Comparison of ENCODE assay signal across 13 mouse cellular contexts in the genomic region with DNA sequence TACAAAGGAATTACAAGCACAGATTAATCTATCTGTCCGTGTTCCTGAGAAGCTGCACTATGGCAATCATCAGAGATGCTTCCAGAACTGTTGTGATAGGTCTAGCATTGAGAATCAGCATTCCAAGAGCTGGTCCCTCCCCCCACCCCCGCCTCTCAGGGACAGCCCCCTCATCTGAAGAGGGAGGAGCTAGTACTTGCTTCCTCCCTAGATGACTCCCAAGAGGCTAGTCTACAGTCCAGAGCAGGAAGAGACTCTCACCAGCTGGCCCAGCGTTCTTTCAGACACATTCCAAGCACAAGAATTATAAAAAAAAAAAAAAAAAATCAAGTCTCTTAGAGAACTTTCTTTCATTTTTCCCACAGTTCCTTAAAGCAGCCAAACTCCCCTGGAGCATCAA. TPM values are rescaled to one million over a fixed set of nuclear protein-coding genes. Genes with fewer than 3 reads are reported as not detected.
DNase-seq lines count a peak whose midpoint lies in the region; ATAC-seq lines count a peak whose summit lies in the region.
"Had no signal": no experiment of that assay in that cellular context is flagged by ENCODE, and none has a peak within 500 bp of the region (broad histone marks: within the 10 kb centered on the region; RNA-seq: fewer than 3 reads in every experiment).

No protein-coding gene starts in this region.

- H3K36me3 ChIP-seq in heart, embryonic 12.5 days = no peaks in the 10 kb centered on the region
- no peaks in the 10 kb centered on the region for H3K36me3 ChIP-seq in stomach, embryonic 16.5 days (ENCODE audit: control insufficient read depth, insufficient read depth, low read length)
- no peaks in the 10 kb centered on the region for H3K36me3 ChIP-seq in midbrain, embryonic 15.5 days (replicated peaks)
- H3K36me3 ChIP-seq: embryonic facial prominence, embryonic 15.5 days had no signal

- peaks cover 13% of the 10 kb centered on the region for H3K4me1 ChIP-seq in heart, embryonic 12.5 days (replicated peaks)
- H3K4me1 ChIP-seq in stomach, embryonic 16.5 days (ENCODE audit: control insufficient read depth, insufficient read depth, low read length) = peaks cover 23% of the 10 kb centered on the region
- peaks cover 14% of the 10 kb centered on the region for H3K4me1 ChIP-seq in midbrain, embryonic 15.5 days

- H3K4me2 ChIP-seq in heart, embryonic 12.5 days = no peak overlapping the region
- H3K4me2 ChIP-seq in stomach, embryonic 16.5 days (ENCODE audit: low read depth, low read length) = peak overlapping the region; percentile 14; the same call in 1 of the 2 replicates
- H3K4me2 ChIP-seq in midbrain, embryonic 15.5 days = no peak overlapping the region
- H3K4me2 ChIP-seq: embryonic facial prominence, embryonic 15.5 days had no signal

- no peak overlapping the region for H3K9ac ChIP-seq in heart, embryonic 12.5 days
- no peak overlapping the region for H3K9ac ChIP-seq in stomach, embryonic 16.5 days (ENCODE audit: low read length)
- H3K9ac ChIP-seq in midbrain, embryonic 15.5 days = no peak overlapping the region
- H3K9ac ChIP-seq: embryonic facial prominence, embryonic 15.5 days; liver, postnatal 0 days had no signal

- H3K27ac ChIP-seq in heart, embryonic 12.5 days (ENCODE audit: poor library complexity, severe bottlenecking) = no peak overlapping the region
- peak overlapping the region; percentile 63 for H3K27ac ChIP-seq in stomach, embryonic 16.5 days (ENCODE audit: low read length)
- H3K27ac ChIP-seq in midbrain, embryonic 15.5 days = no peak overlapping the region

- no peak for ATAC-seq in heart, embryonic 12.5 days (ENCODE audit: insufficient number of reproducible peaks, low FRiP score)
- no peak for ATAC-seq in stomach, embryonic 16.5 days (ENCODE audit: insufficient read depth, low FRiP score)
- ATAC-seq in midbrain, embryonic 15.5 days (replicated peaks) = no peak
- ATAC-seq in granulocyte monocyte progenitor cell, adult 5-6 weeks (replicated peaks; ENCODE audit: poor library complexity, severe bottlenecking) = no peak

- no peak overlapping the region for H3K4me3 ChIP-seq in heart, embryonic 12.5 days
- no peak overlapping the region for H3K4me3 ChIP-seq in stomach, embryonic 16.5 days (replicated peaks; ENCODE audit: low read length)
- no peak overlapping the region for H3K4me3 ChIP-seq in midbrain, embryonic 15.5 days
- H3K4me3 ChIP-seq: embryonic facial prominence, embryonic 15.5 days had no signal

- WGBS in heart, embryonic 12.5 days = 30% methylated on average over 3 of the region's 3 CpGs
- 17% methylated on average over 3 of the region's 3 CpGs for WGBS in stomach, embryonic 16.5 days
- 35% methylated on average over 3 of the region's 3 CpGs for WGBS in midbrain, embryonic 15.5 days

- H3K27me3 ChIP-seq in heart, embryonic 12.5 days (replicated peaks) = no peaks in the 10 kb centered on the region
- no peaks in the 10 kb centered on the region for H3K27me3 ChIP-seq in stomach, embryonic 16.5 days (ENCODE audit: control insufficient read depth, insufficient read depth, low read length)
- H3K27me3 ChIP-seq in midbrain, embryonic 15.5 days (replicated peaks) = no peaks in the 10 kb centered on the region
- H3K27me3 ChIP-seq: embryonic facial prominence, embryonic 15.5 days had no signal

- H3K9me3 ChIP-seq in heart, embryonic 12.5 days (replicated peaks) = no peaks in the 10 kb centered on the region
- no peaks in the 10 kb centered on the region for H3K9me3 ChIP-seq in stomach, embryonic 16.5 days (replicated peaks; ENCODE audit: control insufficient read depth, low read length)
- H3K9me3 ChIP-seq in midbrain, embryonic 15.5 days = no peaks in the 10 kb centered on the region
- H3K9me3 ChIP-seq: embryonic facial prominence, embryonic 15.5 days had no signal

- peak; percentile 95 for DNase-seq in heart, adult 11 months
- peak; percentile 82 for DNase-seq in retina, postnatal 1 day
- DNase-seq in retina, embryonic 14.5 days (ENCODE audit: low spot score) = no peak
- peak; percentile 64 for DNase-seq in kidney, postnatal 10 days
- DNase-seq: thymus, adult 18-20 months had no signal

RNA-seq across cellular contexts. Expression of a gene that starts 5.2 kb away (rescaled TPM):
- polyA plus RNA-seq in heart, embryonic 12.5 days (2016; fragmentation: Nextera tagmentation; extraction: Ambion mirVana) = 0.18 and 0.33 TPM in 2 replicates
- 0.19 TPM in 1 of 2 replicates, not detected in the other for polyA plus RNA-seq in stomach, embryonic 16.5 days (2015; fragmentation: Nextera tagmentation; extraction: Ambion mirVana)
- not detected in 2 replicates for polyA plus RNA-seq in midbrain, embryonic 15.5 days (2015; fragmentation: Nextera tagmentation; extraction: Ambion mirVana)
- total RNA-seq in granulocyte monocyte progenitor cell, adult 5-6 weeks (2014; fragmentation: Nextera tagmentation) = not detected in 2 replicates
- not detected in 2 replicates for total RNA-seq in granulocyte monocyte progenitor cell, adult 5-6 weeks (2017)
- polyA plus RNA-seq: hindbrain, embryonic 11.5 days; liver, postnatal 0 days; neural tube, embryonic 11.5 days had no signal
